20 mouse cellular contexts compared by ENCODE assay signal in the genomic region with DNA sequence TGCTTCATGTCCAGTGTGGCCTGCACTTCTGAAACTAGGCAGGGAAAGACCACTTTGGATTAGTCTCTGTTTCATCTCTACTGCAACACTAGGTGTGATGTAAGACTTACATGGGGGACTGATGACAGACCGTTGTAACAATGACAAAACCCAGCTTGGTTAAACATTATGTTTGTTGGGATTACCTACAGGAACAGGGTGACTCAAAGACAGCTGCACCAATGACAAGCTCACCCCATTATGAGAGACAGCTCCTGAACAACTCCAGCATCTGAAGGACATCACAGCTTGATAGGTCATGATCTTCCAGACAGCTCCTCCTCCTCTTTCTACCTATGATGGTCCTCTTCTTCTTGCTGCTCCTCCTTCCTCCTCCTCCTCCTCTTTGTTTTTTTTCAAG. TPM values are rescaled to one million over a fixed set of nuclear protein-coding genes. Genes with fewer than 3 reads are reported as not detected.
"Had no signal": no experiment of that assay in that cellular context is flagged by ENCODE, and none has a peak within 500 bp of the region (broad histone marks: within the 10 kb centered on the region; RNA-seq: fewer than 3 reads in every experiment).

No protein-coding gene starts in this region.

- H3K4me3 ChIP-seq: liver, embryonic 13.5 days; liver, embryonic 15.5 days; midbrain, embryonic 10.5 days; midbrain, embryonic 12.5 days; neural tube, embryonic 12.5 days; stomach, embryonic 15.5 days had no signal

- H3K27me3 ChIP-seq: liver, embryonic 13.5 days; liver, embryonic 15.5 days; midbrain, embryonic 12.5 days; neural tube, embryonic 12.5 days; stomach, embryonic 15.5 days had no signal

- H3K4me2 ChIP-seq: liver, embryonic 11.5 days; liver, embryonic 13.5 days; liver, embryonic 15.5 days; lung, embryonic 14.5 days; midbrain, embryonic 12.5 days; neural tube, embryonic 12.5 days; stomach, embryonic 15.5 days had no signal

- H3K36me3 ChIP-seq: liver, embryonic 13.5 days; liver, embryonic 15.5 days; midbrain, embryonic 10.5 days; midbrain, embryonic 12.5 days; neural tube, embryonic 12.5 days; stomach, embryonic 15.5 days had no signal

- DNase-seq: midbrain, embryonic 14.5 days; right cerebral cortex, postnatal 14 days; thymus, postnatal 25 days had no signal

- H3K4me1 ChIP-seq: neural tube, embryonic 12.5 days; stomach, embryonic 15.5 days had no signal

RNA-seq across cellular contexts. Expression of gene Gm10188, which starts 30.8 kb away (rescaled TPM):
- total RNA-seq: megakaryocyte, adult 5-6 weeks; megakaryocyte-erythroid progenitor cell, adult 5-6 weeks; neutrophil, adult 5-6 weeks had no signal
- polyA plus RNA-seq: liver, embryonic 11.5 days; liver, embryonic 13.5 days; liver, embryonic 15.5 days; liver, postnatal 0 days; lung, embryonic 14.5 days; lung, embryonic 16.5 days; spleen, adult 2 months; stomach, embryonic 15.5 days; stomach, postnatal 0 days; thymus, adult 2 months; urinary bladder, adult 2 months had no signal

RNA-seq across cellular contexts. Expression of gene Klhdc8a, which starts 38.1 kb away (rescaled TPM):
- total RNA-seq: megakaryocyte, adult 5-6 weeks; megakaryocyte-erythroid progenitor cell, adult 5-6 weeks; neutrophil, adult 5-6 weeks had no signal
